Mouse (Mus musculus) hematopoietic stem cell, adult 5-6 weeks (primary cell): ENCODE data around the gene Tmprss5. TPM values are rescaled to one million over a fixed set of nuclear protein-coding genes. Genes with fewer than 3 reads are reported as not detected.

Source experiments
- ATAC-seq, 2 experiments: fragments of 125-278 bp in 1 of 2; replicated peaks in 1 of 2; 2 replicates each; pipeline ENCODE4 v1.8.0; 2016 to 2017; ENCODE audit warnings: inconsistent platforms in 2 of 2, mild to moderate bottlenecking in 2 of 2, moderate number of reproducible peaks in 2 of 2, low read depth in 1 of 2, moderate TSS enrichment in 1 of 2; ENCODE audit not compliant: low FRiP score in 2 of 2, poor library complexity in 2 of 2, severe bottlenecking in 2 of 2, insufficient read depth in 1 of 2, low TSS enrichment in 1 of 2
- total RNA-seq: library from RNA; stranded (forward); fragments of 172-1452, 232-1000 nt; gene quantifications from 2 replicates; pipeline ENCODE4 v1.2.3, GENCODE M21; 2017

Gene Tmprss5
- total RNA-seq, 1 experiment from 2014 or later = not detected

DNA sequence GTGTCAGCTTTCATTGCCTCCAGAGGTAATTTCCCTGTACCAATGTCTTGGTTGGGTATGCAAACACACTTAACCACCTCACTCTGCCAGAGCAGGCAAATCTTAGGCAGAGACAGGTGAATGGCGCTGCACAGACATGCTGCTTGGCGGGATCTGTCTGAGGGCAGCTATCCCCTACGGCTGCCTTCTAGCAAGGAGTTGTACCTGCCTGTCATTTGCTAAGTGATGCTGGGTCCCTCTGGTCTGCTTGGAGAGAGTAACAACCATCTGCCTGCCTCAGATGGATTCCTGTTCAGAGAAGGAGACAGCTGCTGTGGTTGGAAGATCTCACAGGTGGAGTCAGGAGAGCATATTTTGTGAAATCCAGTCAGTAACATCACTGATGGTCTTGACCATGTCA, 62.8 kb downstream of the Tmprss5 start:
- no peak for ATAC-seq

DNA sequence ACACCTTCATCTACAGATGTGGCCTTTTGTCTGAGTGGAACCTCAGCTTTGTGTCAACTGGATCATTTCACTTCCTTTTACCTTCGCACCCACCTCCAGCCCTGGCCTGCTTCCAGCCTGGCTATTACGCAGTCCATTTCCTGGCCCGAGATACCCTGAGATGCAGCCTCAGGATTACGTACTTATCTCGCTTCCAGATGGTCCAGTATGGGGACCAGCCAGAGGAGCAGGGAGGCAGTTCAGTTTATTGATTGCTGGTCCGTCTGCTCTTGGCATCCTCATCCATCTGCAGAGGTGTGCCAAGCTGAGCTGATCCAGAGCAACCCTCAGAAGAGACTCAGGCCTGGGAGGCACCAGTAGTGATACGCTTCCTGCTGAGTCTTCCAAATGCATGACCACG, 64.7 kb downstream of the Tmprss5 start:
- ATAC-seq = no peak

DNA sequence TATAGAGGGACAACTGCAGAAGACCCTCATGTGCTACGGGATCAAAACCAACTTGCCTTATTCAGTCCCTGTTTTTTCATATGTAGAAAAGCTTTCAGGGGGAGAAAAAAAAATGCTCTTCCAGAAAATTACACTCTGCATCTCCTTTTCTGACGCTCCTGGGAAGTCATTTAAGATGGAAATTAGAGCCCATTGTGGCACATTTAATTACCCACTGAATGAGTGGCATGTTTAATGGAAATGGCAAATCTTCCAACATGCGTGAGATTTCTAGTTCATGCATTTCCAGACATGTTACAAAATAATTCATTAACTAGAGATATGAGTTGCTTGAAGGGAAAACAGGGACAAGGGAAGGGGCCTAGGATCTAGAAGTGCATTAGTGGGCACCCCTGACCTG, 66.0 kb downstream of the Tmprss5 start:
- ATAC-seq = no peak

Other genes starting within 250 kb of the Tmprss5 start
- 3.3 and 3.7 TPM in 2 replicates for gene Zbtb16, start 245.0 kb upstream of the Tmprss5 start, total RNA-seq
- not detected in 2 replicates for gene Htr3a, start 170.2 kb upstream of the Tmprss5 start, total RNA-seq
- not detected in 2 replicates for gene Htr3b, start 116.3 kb upstream of the Tmprss5 start, total RNA-seq
- gene Usp28, start 95.9 kb upstream of the Tmprss5 start, total RNA-seq = 12.4 and 13.6 TPM in 2 replicates
- 33.0 and 33.4 TPM in 2 replicates for gene Zw10, start 25.6 kb upstream of the Tmprss5 start, total RNA-seq
- not detected in 2 replicates for gene Gm4894, start 169.3 kb downstream of the Tmprss5 start, total RNA-seq